Comparison of ENCODE assay signal across 8 mouse cellular contexts in genomic region chr19:7611942-7612757, GRCm38 (mm10). TPM values are rescaled to one million over a fixed set of nuclear protein-coding genes. Genes with fewer than 3 reads are reported as not detected.
DNase-seq lines count a peak whose midpoint lies in the region; ATAC-seq and TF ChIP-seq lines count a peak whose summit lies in the region.

Hrasls5 (plus strand) TSS chr19:7612541.

- no peak within 1 kb of the TSS for H3K27ac ChIP-seq in gastrocnemius, adult 2 months
- no peak within 1 kb of the TSS for H3K27ac ChIP-seq in ES-E14 (ENCODE audit: insufficient read depth, low read depth, low read length, poor library complexity, severe bottlenecking)
- H3K27ac ChIP-seq in forebrain, embryonic 11.5 days (ENCODE audit: low read depth, low read length) = no peak within 1 kb of the TSS
- H3K27ac ChIP-seq in hindbrain, postnatal 0 days = no peak within 1 kb of the TSS
- H3K27ac ChIP-seq in liver, embryonic 13.5 days = no peak within 1 kb of the TSS

- H3K4me2 ChIP-seq in forebrain, embryonic 11.5 days (ENCODE audit: low read depth, low read length, severe bottlenecking) = peak within 1 kb of the TSS; percentile 72
- H3K4me2 ChIP-seq in hindbrain, postnatal 0 days (ENCODE audit: low read depth, low read length) = peak within 1 kb of the TSS; percentile 72
- peak within 1 kb of the TSS; percentile 62 for H3K4me2 ChIP-seq in liver, embryonic 13.5 days

- ATAC-seq in forebrain, embryonic 11.5 days (replicated peaks; ENCODE audit: low FRiP score) = peak; percentile 40; the same call in 1 of the 2 replicates
- ATAC-seq in hindbrain, postnatal 0 days = peak; percentile 76; the same call in 1 of the 2 replicates
- 0 out of 2 replicates have a peak, but pooled peaks have one; percentile 29 for ATAC-seq in liver, embryonic 13.5 days (ENCODE audit: low read depth)

- H3K9ac ChIP-seq in ES-E14 (ENCODE audit: insufficient read depth, low read depth, low read length, poor library complexity, severe bottlenecking) = peak within 1 kb of the TSS; percentile 50
- H3K9ac ChIP-seq in forebrain, embryonic 11.5 days (ENCODE audit: low read length) = peak within 1 kb of the TSS; percentile 47
- peak within 1 kb of the TSS; percentile 42; the same call in 1 of the 2 replicates for H3K9ac ChIP-seq in hindbrain, postnatal 0 days (replicated peaks; ENCODE audit: low read length)
- peak within 1 kb of the TSS; percentile 17; the same call in 1 of the 2 replicates for H3K9ac ChIP-seq in liver, embryonic 13.5 days

- H3K4me1 ChIP-seq in ES-E14 (ENCODE audit: control insufficient read depth in 2 of 2, insufficient read depth in 2 of 2, low read length in 2 of 2, poor library complexity in 1 of 2) = peaks cover 0 to 2% of the 10 kb centered on the region in 2 experiments; a peak in 1 of 4 replicates
- peaks cover 7% of the 10 kb centered on the region for H3K4me1 ChIP-seq in forebrain, embryonic 11.5 days (replicated peaks; ENCODE audit: control insufficient read depth, insufficient read depth, low read length)
- H3K4me1 ChIP-seq in hindbrain, postnatal 0 days (ENCODE audit: insufficient read depth, low read length) = peaks cover 9% of the 10 kb centered on the region
- peaks cover 9% of the 10 kb centered on the region for H3K4me1 ChIP-seq in liver, embryonic 13.5 days (replicated peaks)

- no peak for TF ChIP-seq CTCF in gastrocnemius, adult 2 months (IDR thresholded peaks at IDR 0.05)
- peak; percentile 39; the same call in 1 of the 2 replicates for TF ChIP-seq CTCF in hindbrain, postnatal 0 days (IDR thresholded peaks at IDR 0.05; ENCODE audit: low read depth)

- intact Hi-C loops in gastrocnemius, adult 2 months (cut with DNase I) = no loop called here

- DNase-seq in gastrocnemius, adult 2 months = peak; percentile 29
- DNase-seq in gastrocnemius, postnatal 25 days = no peak
- DNase-seq in ES-E14 (ENCODE audit: low read depth, low spot score) = no peak
- no peak for DNase-seq in forebrain, embryonic 11.5 days (ENCODE audit: low spot score)
- peak; percentile 48 for DNase-seq in hindbrain, postnatal 0 days (ENCODE audit: low spot score)
- DNase-seq in liver, embryonic 13.5 days = no peak
- DNase-seq in retina, embryonic 14.5 days (ENCODE audit: low spot score) = peak; percentile 51
- DNase-seq in T-cell, adult 2 months (ENCODE audit: low spot score) = no peak

- H3K4me3 ChIP-seq in gastrocnemius, adult 2 months = peak within 1 kb of the TSS; percentile 66
- H3K4me3 ChIP-seq in ES-E14 (ENCODE audit: insufficient read depth in 1 of 2, low read depth in 1 of 2, low read length in 2 of 2, poor library complexity in 1 of 2, severe bottlenecking in 1 of 2) = peak within 1 kb of the TSS; percentile 36 to 70
- H3K4me3 ChIP-seq in forebrain, embryonic 11.5 days (ENCODE audit: low read depth, low read length) = peak within 1 kb of the TSS; percentile 35
- H3K4me3 ChIP-seq in hindbrain, postnatal 0 days (ENCODE audit: low read length) = peak within 1 kb of the TSS; percentile 41
- peak within 1 kb of the TSS; percentile 38 for H3K4me3 ChIP-seq in liver, embryonic 13.5 days (replicated peaks)

- no peaks in the 10 kb centered on the region for H3K9me3 ChIP-seq in ES-E14 (ENCODE audit: control insufficient read depth, insufficient read depth, low read depth, low read length)
- H3K9me3 ChIP-seq in forebrain, embryonic 11.5 days (ENCODE audit: control insufficient read depth, low read length) = no peaks in the 10 kb centered on the region
- no peaks in the 10 kb centered on the region for H3K9me3 ChIP-seq in hindbrain, postnatal 0 days (ENCODE audit: low read length)
- H3K9me3 ChIP-seq in liver, embryonic 13.5 days (replicated peaks) = no peaks in the 10 kb centered on the region

- in situ Hi-C loops in ES-E14 (cut with MboI; ENCODE audit: low sequenced_read_pairs in 2 of 2, unreplicated experiment in 2 of 2) = no loop called here

- 2% methylated on average over 54 of the region's 54 CpGs for WGBS in forebrain, embryonic 11.5 days
- WGBS in hindbrain, postnatal 0 days = 3% methylated on average over 54 of the region's 54 CpGs
- WGBS in liver, embryonic 13.5 days (ENCODE audit: insufficient replicate concordance) = 5% methylated on average over 54 of the region's 54 CpGs

- H3K36me3 ChIP-seq in ES-E14 (ENCODE audit: control insufficient read depth, insufficient read depth, low read length, poor library complexity, severe bottlenecking) = no peaks in the 10 kb centered on the region
- H3K36me3 ChIP-seq in forebrain, embryonic 11.5 days (ENCODE audit: control insufficient read depth, insufficient read depth, low read length) = no peaks in the 10 kb centered on the region
- no peaks in the 10 kb centered on the region for H3K36me3 ChIP-seq in hindbrain, postnatal 0 days (ENCODE audit: insufficient read depth, low read length)
- H3K36me3 ChIP-seq in liver, embryonic 13.5 days = no peaks in the 10 kb centered on the region

- H3K27me3 ChIP-seq in forebrain, embryonic 11.5 days (ENCODE audit: control insufficient read depth, insufficient read depth, low read length) = peaks cover 14% of the 10 kb centered on the region
- H3K27me3 ChIP-seq in hindbrain, postnatal 0 days (ENCODE audit: insufficient read depth, low read length) = peaks cover 5% of the 10 kb centered on the region; the same call in 1 of the 2 replicates
- peaks cover 48% of the 10 kb centered on the region for H3K27me3 ChIP-seq in liver, embryonic 13.5 days

TF ChIP-seq in ES-E14, 5 proteins besides CTCF, POLR2A, EP300 and RAD21:
- TF ChIP-seq CHD2 (IDR thresholded peaks at IDR 0.05; ENCODE audit: low read depth, low read length) (no peak), MAFK (IDR thresholded peaks at IDR 0.05; ENCODE audit: insufficient read depth, low read depth, low read length) (no peak)

RNA-seq across cellular contexts. Expression of gene Hrasls5, which starts in this region (rescaled TPM):
- total RNA-seq in gastrocnemius, adult 2 months (2021) = not detected
- total RNA-seq in gastrocnemius, postnatal 25 days (2021) = not detected
- total RNA-seq in ES-E14 (2012; rRNA removed) = not detected in 2 replicates
- polyA plus RNA-seq in forebrain, embryonic 11.5 days (2014; fragmentation: Nextera tagmentation; extraction: Ambion mirVana) = not detected in 2 replicates
- total RNA-seq in hindbrain, postnatal 0 days (2014; rRNA removed) = not detected in 2 replicates
- 0.18 TPM in 2 replicates for polyA plus RNA-seq in hindbrain, postnatal 0 days (2015; fragmentation: Nextera tagmentation; extraction: Ambion mirVana)
- not detected in 2 replicates for polyA plus RNA-seq in liver, embryonic 13.5 days (2015; fragmentation: Nextera tagmentation; extraction: Ambion mirVana)

Comparison
In these comparisons a context has a peak if more than half of its experiments do, and no peak if none do; other contexts are left out.
1. Peak in DNase-seq and H3K4me3 ChIP-seq in gastrocnemius, adult 2 months; RNA of the gene not detected or under 1 TPM.
2. Peak in ATAC-seq, H3K4me3 ChIP-seq, H3K9ac ChIP-seq and H3K4me2 ChIP-seq in forebrain, embryonic 11.5 days; RNA of the gene not detected or under 1 TPM.
3. Peak in DNase-seq, ATAC-seq, H3K4me3 ChIP-seq, H3K9ac ChIP-seq and H3K4me2 ChIP-seq in hindbrain, postnatal 0 days; RNA of the gene not detected or under 1 TPM.
4. Peak in ATAC-seq, H3K4me3 ChIP-seq, H3K9ac ChIP-seq and H3K4me2 ChIP-seq in liver, embryonic 13.5 days; RNA of the gene not detected or under 1 TPM.